Mouse (Mus musculus) stomach, postnatal 0 days (tissue): Measurements from ENCODE around the gene Plcz1. TPM values are rescaled to one million over a fixed set of nuclear protein-coding genes. Genes with fewer than 3 reads are reported as not detected.

Experiments used
- ATAC-seq: fragments of 200-750 bp; cut with Nextera tagmentation; 2 replicates; pipeline ENCODE4 v1.8.0; 2017; ENCODE audit not compliant: low FRiP score, low TSS enrichment
- DNase-seq: peaks from one replicate; pipeline ENCODE4 v3.0.0-alpha.2; 2016; ENCODE audit warnings: low spot score
- H3K27ac ChIP-seq: fragments of 300-500 bp; sonication (generic); replicated peaks from 2 replicates; pipeline ENCODE4 v1.5.1; 2014; ENCODE audit warnings: mild to moderate bottlenecking, control low read depth
- H3K27me3 ChIP-seq: fragments of 300-500 bp; sonication (generic); 2 replicates; pipeline ENCODE4 v1.6.1; 2014; ENCODE audit warnings: low read length; ENCODE audit not compliant: control insufficient read depth, insufficient read depth
- H3K36me3 ChIP-seq: fragments of 300-500 bp; sonication (generic); 2 replicates; pipeline ENCODE4 v1.6.1; 2014; ENCODE audit warnings: low read length, mixed read lengths; ENCODE audit not compliant: control insufficient read depth, insufficient read depth
- H3K4me1 ChIP-seq: fragments of 300-500 bp; sonication (generic); replicated peaks from 2 replicates; pipeline ENCODE4 v1.6.1; 2014; ENCODE audit warnings: antibody characterized with exemption; ENCODE audit not compliant: control insufficient read depth, insufficient read depth
- H3K4me2 ChIP-seq: fragments of 300-500 bp; sonication (generic); replicated peaks from 2 replicates; pipeline ENCODE4 v1.6.1; 2014; ENCODE audit warnings: low read depth, mild to moderate bottlenecking, control low read depth, moderate library complexity
- H3K4me3 ChIP-seq: fragments of 300-500 bp; sonication (generic); 2 replicates; pipeline ENCODE4 v1.5.1; 2014; ENCODE audit warnings: low read depth, low read length, control low read depth
- H3K9ac ChIP-seq: fragments of 300-500 bp; sonication (generic); 2 replicates; pipeline ENCODE4 v1.6.1; 2014; ENCODE audit warnings: mild to moderate bottlenecking, low read length, control low read depth, mixed read lengths
- H3K9me3 ChIP-seq: fragments of 300-500 bp; sonication (generic); 2 replicates; pipeline ENCODE4 v1.6.1; 2016; ENCODE audit warnings: low read length; ENCODE audit not compliant: control insufficient read depth
- CTCF ChIP-seq: IDR thresholded peaks from 2 replicates; pipeline ENCODE4 v1.5.1; 2016; ENCODE audit warnings: antibody characterized with exemption, low read depth, mild to moderate bottlenecking, moderate library complexity
- EP300 ChIP-seq: optimal IDR thresholded peaks from 2 replicates; pipeline ENCODE3; 2016; ENCODE audit warnings: antibody characterized with exemption
- WGBS: fragments of 180-500 bp; shearing (Covaris S2); extraction: QIAGEN DNeasy Blood & Tissue Kit; methylation state at CpG from one replicate; pipeline ENCODE4 v1.1.7; 2014; 5-methylcytosine and 5-hydroxymethylcytosine counted together
- polyA plus RNA-seq: library from polyadenylated mRNA; unstranded; fragments of >200 nt; fragmentation: Nextera tagmentation; extraction: Ambion mirVana; gene quantifications from 2 replicates; pipeline ENCODE4 v1.2.1, GENCODE M21; 2015

Plcz1 gene
- polyA plus RNA-seq, 1 experiment from 2014 or later: not detected

- Histone ChIP-seq H3K27me3 (no peaks in the 10 kb centered on the region), H3K4me3 (no peak overlapping the region), H3K9ac (no peak overlapping the region), H3K4me2 (no peak overlapping the region), H3K36me3 (no peaks in the 10 kb centered on the region), H3K9me3 (no peaks in the 10 kb centered on the region), H3K27ac (no peak overlapping the region), H3K4me1 (no peaks in the 10 kb centered on the region)
- 62% methylated on average over 6 of the region's 6 CpGs for WGBS
- no peak for TF ChIP-seq CTCF
- no peak for TF ChIP-seq EP300
- ATAC-seq: no peak
- DNase-seq: no peak
These were observed 74.6 kb downstream of the Plcz1 start for GRCm38 (mm10) chr6:139966684-139967083.

- ATAC-seq (no peak), DNase-seq (no peak)
- Histone ChIP-seq H3K9me3 (no peaks in the 10 kb centered on the region), H3K4me1 (no peaks in the 10 kb centered on the region), H3K27ac (no peak overlapping the region), H3K36me3 (no peaks in the 10 kb centered on the region), H3K4me2 (no peak overlapping the region), H3K9ac (no peak overlapping the region), H3K27me3 (no peaks in the 10 kb centered on the region), H3K4me3 (no peak overlapping the region)
- WGBS: 78% methylated on average over 3 of the region's 3 CpGs
- TF ChIP-seq EP300 (no peak), CTCF (no peak)
These were observed 76.4 kb downstream of the Plcz1 start for GRCm38 (mm10) chr6:139964895-139965294.

- no peaks in the 10 kb centered on the region for H3K27me3 ChIP-seq
- no peak overlapping the region for H3K4me2 ChIP-seq
- H3K27ac ChIP-seq: no peak overlapping the region
- WGBS: 57% methylated on average over 3 of the region's 3 CpGs
- ATAC-seq (no peak), DNase-seq (no peak)
- TF ChIP-seq CTCF (no peak), EP300 (no peak)
- no peak overlapping the region for H3K4me3 ChIP-seq
- no peaks in the 10 kb centered on the region for H3K4me1 ChIP-seq
- no peak overlapping the region for H3K9ac ChIP-seq
- H3K9me3 ChIP-seq: no peaks in the 10 kb centered on the region
- no peaks in the 10 kb centered on the region for H3K36me3 ChIP-seq
These were observed 77.5 kb downstream of the Plcz1 start for GRCm38 (mm10) chr6:139963775-139964174.

GRCm38 (mm10) chr6:139957531-139958241 lies 83.6 kb downstream of the Plcz1 start:
- H3K4me2 ChIP-seq: no peak overlapping the region
- no peaks in the 10 kb centered on the region for H3K27me3 ChIP-seq
- TF ChIP-seq CTCF (no peak), EP300 (no peak)
- DNase-seq (no peak), ATAC-seq (no peak)
- H3K36me3 ChIP-seq: no peaks in the 10 kb centered on the region
- WGBS: 54% methylated on average over 7 of the region's 7 CpGs
- H3K4me3 ChIP-seq: no peak overlapping the region
- H3K9ac ChIP-seq: no peak overlapping the region
- H3K4me1 ChIP-seq: no peaks in the 10 kb centered on the region
- no peaks in the 10 kb centered on the region for H3K9me3 ChIP-seq
- no peak overlapping the region for H3K27ac ChIP-seq

- H3K4me3 ChIP-seq: no peak overlapping the region
- DNase-seq (no peak), ATAC-seq (no peak)
- H3K27ac ChIP-seq: no peak overlapping the region
- no peaks in the 10 kb centered on the region for H3K27me3 ChIP-seq
- 79% methylated on average over 12 of the region's 12 CpGs for WGBS
- H3K9ac ChIP-seq: no peak overlapping the region
- H3K36me3 ChIP-seq: no peaks in the 10 kb centered on the region
- H3K4me1 ChIP-seq: no peaks in the 10 kb centered on the region
- no peak for TF ChIP-seq EP300
- TF ChIP-seq CTCF: no peak
- no peaks in the 10 kb centered on the region for H3K9me3 ChIP-seq
- H3K4me2 ChIP-seq: no peak overlapping the region
These were observed 87.7 kb downstream of the Plcz1 start for GRCm38 (mm10) chr6:139953596-139953995.

- Histone ChIP-seq H3K4me1 (no peaks in the 10 kb centered on the region), H3K27me3 (no peaks in the 10 kb centered on the region), H3K27ac (no peak overlapping the region), H3K4me3 (no peak overlapping the region), H3K4me2 (no peak overlapping the region), H3K9me3 (no peaks in the 10 kb centered on the region), H3K9ac (no peak overlapping the region), H3K36me3 (no peaks in the 10 kb centered on the region)
- 61% methylated on average over 8 of the region's 8 CpGs for WGBS
- ATAC-seq (no peak), DNase-seq (no peak)
- TF ChIP-seq CTCF: no peak
- no peak for TF ChIP-seq EP300
These were observed 94.0 kb downstream of the Plcz1 start for GRCm38 (mm10) chr6:139947106-139947879.

Other genes with a start within 250 kb of the Plcz1 start
- not detected in 2 replicates for gene Capza3, start 205 bp downstream of the Plcz1 start, polyA plus RNA-seq